ENCODE assay signal across 10 mouse cellular contexts in genomic region chr3:132274786-132275185, GRCm38 (mm10).
DNase-seq lines count a peak whose midpoint lies in the region.
"Had no signal": no experiment of that assay in that cellular context is flagged by ENCODE, and none has a peak within 500 bp of the region (broad histone marks: within the 10 kb centered on the region; RNA-seq: fewer than 3 reads in every experiment).

No protein-coding gene starts in this region.

- peak; percentile 46 to 74 for DNase-seq in cerebellum, postnatal 14 days
- no peak for DNase-seq in cerebellum, adult 8-10 months
- DNase-seq in kidney, postnatal 4 days, result peak; percentile 1 to 2
- DNase-seq in kidney, adult 18-20 months, result no peak
- DNase-seq in adrenal gland, adult 8-10 months, result peak; percentile 1
- DNase-seq in gastrocnemius, postnatal 36 days, result peak; percentile 61 to 67
- DNase-seq in thymus, postnatal 25 days, result no peak
- no peak for DNase-seq in right cerebral cortex, postnatal 4 days
- DNase-seq: liver, embryonic 13.5 days; right cerebral cortex, adult 18-20 months had no signal

- intact Hi-C loops in gastrocnemius, postnatal 36 days (cut with DNase I), result no loop called here

Comparison
In these comparisons a context has a peak if more than half of its experiments do, and no peak if none do; other contexts are left out.
1. DNase-seq: peak in cerebellum, postnatal 14 days (2 of 2), kidney, postnatal 4 days (2 of 2), adrenal gland, adult 8-10 months (single experiment) and gastrocnemius, postnatal 36 days (2 of 2); none in cerebellum, adult 8-10 months (single experiment), kidney, adult 18-20 months (single experiment), thymus, postnatal 25 days (single experiment) and right cerebral cortex, postnatal 4 days (single experiment).